ENCODE assay signal across 9 mouse cellular contexts in genomic region chr2:170252255-170253034, GRCm38 (mm10).
DNase-seq lines count a peak whose midpoint lies in the region; ATAC-seq and TF ChIP-seq lines count a peak whose summit lies in the region.
"Had no signal": no experiment of that assay in that cellular context is flagged by ENCODE, and none has a peak within 500 bp of the region (broad histone marks: within the 10 kb centered on the region; RNA-seq: fewer than 3 reads in every experiment).

No protein-coding gene starts in this region.

- no peak for ATAC-seq in hindbrain, embryonic 12.5 days (ENCODE audit: low FRiP score)
- 0 out of 2 replicates have a peak, but pooled peaks have one; percentile 37 for ATAC-seq in heart, embryonic 16.5 days (replicated peaks; ENCODE audit: extremely low read depth, insufficient read depth, low FRiP score)
- ATAC-seq in lung, embryonic 14.5 days (ENCODE audit: insufficient read depth), result no peak

- H3K36me3 ChIP-seq in hindbrain, embryonic 10.5 days, result no peaks in the 10 kb centered on the region
- H3K36me3 ChIP-seq in hindbrain, embryonic 12.5 days, result no peaks in the 10 kb centered on the region
- H3K36me3 ChIP-seq in ES-Bruce4 (ENCODE audit: control insufficient read depth, insufficient read depth, low read length, poor library complexity, severe bottlenecking), result no peaks in the 10 kb centered on the region
- H3K36me3 ChIP-seq in heart, embryonic 16.5 days (ENCODE audit: control insufficient read depth, insufficient read depth), result no peaks in the 10 kb centered on the region
- H3K36me3 ChIP-seq in lung, embryonic 14.5 days (ENCODE audit: insufficient read depth), result no peaks in the 10 kb centered on the region
- H3K36me3 ChIP-seq in forebrain, embryonic 10.5 days (replicated peaks), result no peaks in the 10 kb centered on the region

- H3K9me3 ChIP-seq in hindbrain, embryonic 10.5 days, result no peaks in the 10 kb centered on the region
- no peaks in the 10 kb centered on the region for H3K9me3 ChIP-seq in hindbrain, embryonic 12.5 days (replicated peaks)
- H3K9me3 ChIP-seq in ES-Bruce4 (replicated peaks; ENCODE audit: control insufficient read depth, insufficient read depth, low read length, poor library complexity, severe bottlenecking), result no peaks in the 10 kb centered on the region
- no peaks in the 10 kb centered on the region for H3K9me3 ChIP-seq in heart, embryonic 16.5 days (replicated peaks; ENCODE audit: control insufficient read depth, low read length)
- no peaks in the 10 kb centered on the region for H3K9me3 ChIP-seq in lung, embryonic 14.5 days (ENCODE audit: low read depth, low read length)
- no peaks in the 10 kb centered on the region for H3K9me3 ChIP-seq in forebrain, embryonic 10.5 days

- 73% methylated on average over 14 of the region's 14 CpGs for WGBS in hindbrain, embryonic 10.5 days
- WGBS in hindbrain, embryonic 12.5 days, result 59% methylated on average over 14 of the region's 14 CpGs
- WGBS in heart, embryonic 16.5 days, result 49% methylated on average over 14 of the region's 14 CpGs
- 65% methylated on average over 14 of the region's 14 CpGs for whole genome bisulfite sequencing in lung, embryonic 14.5 days
- WGBS in forebrain, embryonic 10.5 days, result 69% methylated on average over 14 of the region's 14 CpGs

- H3K4me3 ChIP-seq in hindbrain, embryonic 10.5 days, result no peak overlapping the region
- H3K4me3 ChIP-seq in hindbrain, embryonic 12.5 days, result no peak overlapping the region
- no peak overlapping the region for H3K4me3 ChIP-seq in ES-Bruce4 (ENCODE audit: low read depth, low read length)
- no peak overlapping the region for H3K4me3 ChIP-seq in heart, embryonic 16.5 days (ENCODE audit: low read length)
- no peak overlapping the region for H3K4me3 ChIP-seq in lung, embryonic 14.5 days (ENCODE audit: low read depth, low read length)
- no peak overlapping the region for H3K4me3 ChIP-seq in forebrain, embryonic 10.5 days
- H3K4me3 ChIP-seq: layer of hippocampus, adult 2 months had no signal

- no peak for DNase-seq in hindbrain, embryonic 10.5 days (ENCODE audit: low spot score)
- DNase-seq in lung, embryonic 14.5 days, result peak; percentile 51
- DNase-seq in spleen, postnatal 4 days (ENCODE audit: low spot score in 2 of 2), result peak; percentile 76 to 82
- DNase-seq in cerebellum, adult 8-10 months, result no peak
- no peak for DNase-seq in forebrain, embryonic 10.5 days (ENCODE audit: extremely low spot score, low spot score)

- no peak overlapping the region for H3K9ac ChIP-seq in hindbrain, embryonic 12.5 days
- peak overlapping the region; percentile 13; the same call in 1 of the 2 replicates for H3K9ac ChIP-seq in ES-Bruce4 (ENCODE audit: low read depth, poor library complexity, severe bottlenecking)
- no peak overlapping the region; the same call in 1 of the 2 replicates for H3K9ac ChIP-seq in heart, embryonic 16.5 days (ENCODE audit: low read length)
- H3K9ac ChIP-seq in lung, embryonic 14.5 days, result no peak overlapping the region

- H3K4me1 ChIP-seq in hindbrain, embryonic 10.5 days (replicated peaks), result peaks cover 18% of the 10 kb centered on the region
- H3K4me1 ChIP-seq in hindbrain, embryonic 12.5 days, result peaks cover 5% of the 10 kb centered on the region; the same call in 1 of the 2 replicates
- peaks cover 4% of the 10 kb centered on the region for H3K4me1 ChIP-seq in ES-Bruce4 (ENCODE audit: control insufficient read depth, insufficient read depth, low read length)
- no peaks in the 10 kb centered on the region for H3K4me1 ChIP-seq in heart, embryonic 16.5 days (ENCODE audit: control insufficient read depth, insufficient read depth, low read length)
- no peaks in the 10 kb centered on the region; the same call in 1 of the 2 replicates for H3K4me1 ChIP-seq in lung, embryonic 14.5 days (ENCODE audit: insufficient read depth)
- no peaks in the 10 kb centered on the region for H3K4me1 ChIP-seq in forebrain, embryonic 10.5 days

- TF ChIP-seq POLR2A in ES-Bruce4 (IDR thresholded peaks at IDR 0.05; ENCODE audit: insufficient read depth, low read length), result no peak

- H3K4me2 ChIP-seq in hindbrain, embryonic 12.5 days (replicated peaks), result no peak overlapping the region
- H3K4me2 ChIP-seq in heart, embryonic 16.5 days (ENCODE audit: low read depth, low read length), result peak overlapping the region; percentile 17
- no peak overlapping the region for H3K4me2 ChIP-seq in lung, embryonic 14.5 days

- no peaks in the 10 kb centered on the region; the same call in 1 of the 2 replicates for H3K27me3 ChIP-seq in hindbrain, embryonic 10.5 days (ENCODE audit: insufficient read depth, poor library complexity, severe bottlenecking)
- H3K27me3 ChIP-seq in hindbrain, embryonic 12.5 days, result no peaks in the 10 kb centered on the region
- no peaks in the 10 kb centered on the region for H3K27me3 ChIP-seq in ES-Bruce4 (ENCODE audit: control insufficient read depth, insufficient read depth, low read length, poor library complexity, severe bottlenecking)
- H3K27me3 ChIP-seq in heart, embryonic 16.5 days (ENCODE audit: control insufficient read depth, insufficient read depth, low read length), result no peaks in the 10 kb centered on the region
- H3K27me3 ChIP-seq in lung, embryonic 14.5 days (ENCODE audit: insufficient read depth, low read length), result no peaks in the 10 kb centered on the region
- H3K27me3 ChIP-seq in forebrain, embryonic 10.5 days (ENCODE audit: poor library complexity, severe bottlenecking), result no peaks in the 10 kb centered on the region

- peak overlapping the region; percentile 16; the same call in 1 of the 2 replicates for H3K27ac ChIP-seq in hindbrain, embryonic 10.5 days
- no peak overlapping the region for H3K27ac ChIP-seq in hindbrain, embryonic 12.5 days
- peak overlapping the region; percentile 35 for H3K27ac ChIP-seq in ES-Bruce4 (ENCODE audit: insufficient read depth, low read length)
- H3K27ac ChIP-seq in heart, embryonic 16.5 days (ENCODE audit: low read length), result peak overlapping the region; percentile 57; the same call in 1 of the 2 replicates
- H3K27ac ChIP-seq in lung, embryonic 14.5 days (ENCODE audit: low read depth), result no peak overlapping the region
- no peak overlapping the region for H3K27ac ChIP-seq in forebrain, embryonic 10.5 days
- H3K27ac ChIP-seq: layer of hippocampus, adult 2 months had no signal

- TF ChIP-seq EP300 in ES-Bruce4 (IDR thresholded peaks at IDR 0.05; ENCODE audit: insufficient read depth, low read depth, low read length), result no peak

- TF ChIP-seq CTCF in ES-Bruce4 (IDR thresholded peaks at IDR 0.05; ENCODE audit: low read depth, low read length), result no peak
- no peak for TF ChIP-seq CTCF in lung, embryonic 14.5 days (IDR thresholded peaks at IDR 0.05; ENCODE audit: low read depth)

Comparison
In these comparisons a context has a peak if more than half of its experiments do, and no peak if none do; other contexts are left out.
1. H3K27ac ChIP-seq: peak in hindbrain, embryonic 10.5 days (single experiment), ES-Bruce4 (single experiment) and heart, embryonic 16.5 days (single experiment); none in hindbrain, embryonic 12.5 days (single experiment), lung, embryonic 14.5 days (single experiment) and forebrain, embryonic 10.5 days (single experiment).
2. DNase-seq: peak in lung, embryonic 14.5 days (single experiment) and spleen, postnatal 4 days (2 of 2); none in hindbrain, embryonic 10.5 days (single experiment), cerebellum, adult 8-10 months (single experiment) and forebrain, embryonic 10.5 days (single experiment).